Mouse (Mus musculus) naive thymus-derived CD4-positive, alpha-beta T cell, adult 5 months (primary cell): ENCODE measurements around the gene Mylk3. TPM values are rescaled to one million over a fixed set of nuclear protein-coding genes. Genes with fewer than 3 reads are reported as not detected.

Experiments
- polyA plus RNA-seq: library from polyadenylated mRNA; unstranded; fragments of 100-300 nt; shearing (Covaris generic); gene quantifications from one replicate; pipeline ENCODE4 v1.2.1, GENCODE M21; 2017

Mylk3 gene
- polyA plus RNA-seq = not detected

GRCm38 (mm10) chr8:85386205-85386604 lies at the start of gene Mylk3:
Gene Mylk3, minus strand, starts transcription at chr8:85386345.

DNA sequence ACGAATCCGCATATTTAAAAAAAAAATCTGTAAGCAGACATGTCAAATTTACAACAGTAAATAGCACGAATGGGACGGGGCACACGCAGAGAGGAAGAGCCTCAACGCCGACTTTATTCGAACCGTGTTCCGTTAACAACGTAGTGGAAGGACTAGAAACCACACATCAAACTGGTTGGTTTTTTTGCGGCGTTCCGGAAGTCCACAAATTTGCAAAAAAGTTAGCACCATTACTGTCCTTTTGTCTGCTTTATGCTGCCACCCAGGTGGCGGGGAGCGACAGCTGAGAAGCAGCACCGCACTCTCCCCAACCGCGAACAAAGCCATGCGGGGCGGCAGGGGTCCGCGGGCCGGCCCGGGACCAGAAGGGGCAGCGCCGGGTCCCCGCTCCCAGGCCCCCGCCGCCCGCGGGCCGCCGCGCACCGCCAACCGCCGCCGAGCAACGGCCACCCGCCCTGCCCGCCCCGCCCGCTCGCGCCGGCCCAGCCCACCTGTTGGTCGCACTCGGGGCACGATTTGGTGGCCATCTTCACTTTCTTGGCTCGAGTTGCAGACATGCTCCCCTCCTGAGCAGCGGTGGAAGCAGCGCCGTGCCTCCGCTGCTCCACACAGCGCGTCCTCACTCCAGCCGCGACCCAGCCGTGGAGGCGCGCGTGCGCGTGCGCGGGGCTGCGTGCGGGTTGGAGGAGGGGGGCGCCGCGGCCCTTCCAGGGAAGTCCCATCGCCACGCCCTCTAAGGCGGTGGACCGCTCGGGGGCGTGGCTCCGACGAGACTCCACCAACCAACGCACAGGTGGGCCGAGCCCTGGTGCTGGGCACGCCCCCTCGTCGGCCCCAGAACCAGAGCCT lies 46.2 kb upstream of the Mylk3 start, which contains the start of gene 4921524J17Rik:
4921524J17Rik (minus strand) TSS at position 666 of the 849 bp plus-strand sequence.

DNA sequence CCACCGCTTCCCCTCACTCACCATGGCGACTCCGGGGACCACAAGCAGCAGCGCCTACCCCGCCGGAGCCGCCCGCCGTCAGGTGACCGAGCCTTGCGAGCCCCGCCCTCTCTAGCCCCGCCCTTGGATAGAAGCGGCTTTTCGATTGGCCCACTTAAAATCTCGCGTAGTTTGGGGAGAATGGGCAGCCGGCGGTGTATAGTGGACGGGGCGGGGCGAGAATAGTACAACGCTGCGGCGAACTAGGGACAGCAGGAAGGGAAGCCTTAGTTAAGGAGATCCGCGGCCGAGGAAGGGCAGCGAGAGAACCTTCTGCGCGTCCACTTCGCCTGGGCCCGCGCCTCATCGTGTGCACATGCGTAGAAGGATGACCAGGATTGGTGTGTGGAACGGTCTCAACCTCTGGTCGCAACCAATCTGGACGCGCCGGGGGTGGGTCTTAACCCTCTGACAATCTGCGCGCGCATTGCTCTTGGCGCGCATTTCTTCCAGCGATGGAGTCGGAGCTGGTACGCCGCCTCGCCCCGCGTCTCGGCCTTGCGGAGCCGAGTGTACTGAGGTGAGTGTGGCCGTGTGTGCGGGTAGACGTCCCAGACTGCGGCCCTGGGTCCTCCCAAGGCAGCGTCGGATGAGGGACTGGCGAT lies 86.6 kb downstream of the Mylk3 start, which contains the start of the genes Orc6 and Vps35:
Orc6 (plus strand) TSS at position 199 of the 644 bp plus-strand sequence.
Vps35 (minus strand) TSS at position 369 of the 644 bp plus-strand sequence.

Other genes starting within 250 kb of the Mylk3 start
- not detected for gene Cks1brt, start 234.4 kb downstream of the Mylk3 start, polyA plus RNA-seq
- not detected for gene Olfr371, start 160.4 kb downstream of the Mylk3 start, polyA plus RNA-seq
- gene Orc6, start 86.7 kb downstream of the Mylk3 start, polyA plus RNA-seq = 38.4 TPM
- gene Vps35, start 86.5 kb downstream of the Mylk3 start, polyA plus RNA-seq = 83.2 TPM
- gene 4921524J17Rik, start 46.5 kb upstream of the Mylk3 start, polyA plus RNA-seq = 34.4 TPM
- gene Gpt2, start 106.2 kb upstream of the Mylk3 start, polyA plus RNA-seq = 0.62 TPM
- gene Dnaja2, start 169.0 kb upstream of the Mylk3 start, polyA plus RNA-seq = 316 TPM